Mouse (Mus musculus) embryonic facial prominence, embryonic 13.5 days (tissue): Measurements from ENCODE around the gene Dusp13. TPM values are rescaled to one million over a fixed set of nuclear protein-coding genes. Genes with fewer than 3 reads are reported as not detected.

Source experiments
- ATAC-seq: fragments of 200-750 bp; cut with Nextera tagmentation; 2 replicates; pipeline ENCODE4 v1.8.0; 2017; ENCODE audit warnings: low read depth; ENCODE audit not compliant: insufficient number of reproducible peaks, insufficient read depth, low FRiP score, low TSS enrichment
- H3K27ac ChIP-seq: fragments of 300-500 bp; sonication (generic); 2 replicates; pipeline ENCODE4 v1.5.1; 2015; ENCODE audit warnings: moderate library complexity, mild to moderate bottlenecking, inconsistent platforms
- H3K27me3 ChIP-seq: fragments of 300-500 bp; sonication (generic); 2 replicates; pipeline ENCODE4 v1.6.1; 2015; ENCODE audit warnings: mild to moderate bottlenecking, inconsistent platforms
- H3K36me3 ChIP-seq: fragments of 300-500 bp; sonication (generic); 2 replicates; pipeline ENCODE4 v1.6.1; 2015; ENCODE audit warnings: mild to moderate bottlenecking, inconsistent platforms
- H3K4me1 ChIP-seq: fragments of 300-500 bp; sonication (generic); 2 replicates; pipeline ENCODE4 v1.6.1; 2015; ENCODE audit warnings: inconsistent platforms
- H3K4me2 ChIP-seq: fragments of 300-500 bp; sonication (generic); 2 replicates; pipeline ENCODE4 v1.6.1; 2015; ENCODE audit warnings: moderate library complexity, mild to moderate bottlenecking, inconsistent platforms
- H3K4me3 ChIP-seq: fragments of 300-500 bp; sonication (generic); 2 replicates; pipeline ENCODE4 v1.5.1; 2015; ENCODE audit warnings: mild to moderate bottlenecking, inconsistent platforms
- H3K9ac ChIP-seq: fragments of 300-500 bp; sonication (generic); 2 replicates; pipeline ENCODE4 v1.6.1; 2015; ENCODE audit warnings: mild to moderate bottlenecking, inconsistent platforms
- H3K9me3 ChIP-seq: fragments of 300-500 bp; sonication (generic); 2 replicates; pipeline ENCODE4 v1.6.1; 2016; ENCODE audit warnings: inconsistent platforms
- WGBS: fragments of 180-500 bp; shearing (Covaris S2); methylation state at CpG from one replicate; pipeline ENCODE4 v1.1.7; 2015; ENCODE audit warnings: mixed read lengths; 5-methylcytosine and 5-hydroxymethylcytosine counted together
- polyA plus RNA-seq: library from polyadenylated mRNA; unstranded; fragments of >200 nt; fragmentation: Nextera tagmentation; extraction: Ambion mirVana; gene quantifications from 2 replicates; pipeline ENCODE4 v1.2.1, GENCODE M21; 2015

The Dusp13 gene
- polyA plus RNA-seq, 1 experiment from 2014 or later: 0.34 TPM

GRCm38 (mm10) chr14:21720430-21721205, 30.4 kb downstream of the Dusp13 start:
- ATAC-seq: no peak
- Histone ChIP-seq H3K9me3 (0 out of 2 replicates have a peak, but pooled peaks cover 4% of the 10 kb centered on the region), H3K9ac (no peak overlapping the region), H3K36me3 (no peaks in the 10 kb centered on the region), H3K4me1 (peaks cover 38% of the 10 kb centered on the region), H3K4me3 (no peak overlapping the region), H3K27ac (no peak overlapping the region), H3K4me2 (no peak overlapping the region), H3K27me3 (no peaks in the 10 kb centered on the region)
- WGBS: 59% methylated on average over 4 of the region's 4 CpGs

GRCm38 (mm10) chr14:21719646-21720383, 31.2 kb downstream of the Dusp13 start:
- 0 out of 2 replicates have a peak, but pooled peaks cover 4% of the 10 kb centered on the region for H3K9me3 ChIP-seq
- no peak overlapping the region for H3K4me2 ChIP-seq
- no peak overlapping the region for H3K4me3 ChIP-seq
- no peak overlapping the region for H3K9ac ChIP-seq
- 0 out of 2 replicates have a peak overlapping the region, but pooled peaks have one; percentile 23 for H3K27ac ChIP-seq
- WGBS: 27% methylated on average over 17 of the region's 17 CpGs
- H3K36me3 ChIP-seq: no peaks in the 10 kb centered on the region
- ATAC-seq: no peak
- H3K4me1 ChIP-seq: peaks cover 38% of the 10 kb centered on the region
- H3K27me3 ChIP-seq: no peaks in the 10 kb centered on the region

GRCm38 (mm10) chr14:21714486-21714885, 36.5 kb downstream of the Dusp13 start, which contains the start of gene Dupd1:
TSS of gene Dupd1 (minus strand) at chr14:21714576.
- no peak for ATAC-seq
- no peaks in the 10 kb centered on the region for H3K9me3 ChIP-seq
- no peaks in the 10 kb centered on the region for H3K27me3 ChIP-seq
- no peak within 1 kb of the TSS for H3K4me2 ChIP-seq
- 61% methylated on average over 5 of the region's 5 CpGs for WGBS
- H3K4me1 ChIP-seq: peaks cover 40% of the 10 kb centered on the region
- H3K9ac ChIP-seq: no peak within 1 kb of the TSS
- H3K27ac ChIP-seq: no peak within 1 kb of the TSS
- no peak within 1 kb of the TSS for H3K4me3 ChIP-seq
- no peaks in the 10 kb centered on the region for H3K36me3 ChIP-seq

GRCm38 (mm10) chr14:21711231-21711630, 39.8 kb downstream of the Dusp13 start:
- Histone ChIP-seq H3K4me2 (no peak overlapping the region), H3K4me1 (peaks cover 55% of the 10 kb centered on the region), H3K4me3 (no peak overlapping the region), H3K27ac (peak overlapping the region; percentile 88), H3K27me3 (no peaks in the 10 kb centered on the region), H3K9me3 (no peaks in the 10 kb centered on the region), H3K36me3 (no peaks in the 10 kb centered on the region), H3K9ac (no peak overlapping the region)
- no peak for ATAC-seq
- WGBS: 37% methylated on average over 2 of the region's 2 CpGs

GRCm38 (mm10) chr14:21709545-21709944, 41.4 kb downstream of the Dusp13 start:
- H3K4me2 ChIP-seq: no peak overlapping the region
- no peaks in the 10 kb centered on the region for H3K36me3 ChIP-seq
- H3K9ac ChIP-seq: no peak overlapping the region
- peaks cover 57% of the 10 kb centered on the region for H3K4me1 ChIP-seq
- H3K9me3 ChIP-seq: no peaks in the 10 kb centered on the region
- H3K27ac ChIP-seq: peak overlapping the region; percentile 92
- no peak overlapping the region for H3K4me3 ChIP-seq
- no peak for ATAC-seq
- 57% methylated on average over 2 of the region's 2 CpGs for WGBS
- H3K27me3 ChIP-seq: no peaks in the 10 kb centered on the region

- Histone ChIP-seq H3K36me3 (no peaks in the 10 kb centered on the region), H3K4me1 (peaks cover 46% of the 10 kb centered on the region), H3K27me3 (no peaks in the 10 kb centered on the region), H3K9ac (no peak overlapping the region), H3K27ac (peak overlapping the region; percentile 92), H3K9me3 (0 out of 2 replicates have a peak, but pooled peaks cover 4% of the 10 kb centered on the region), H3K4me3 (no peak overlapping the region), H3K4me2 (no peak overlapping the region)
- 35% methylated on average over 12 of the region's 12 CpGs for WGBS
- ATAC-seq: peak; percentile 85
Observed at GRCm38 (mm10) chr14:21706759-21707571, 44.0 kb downstream of the Dusp13 start.

- no peak overlapping the region for H3K9ac ChIP-seq
- H3K9me3 ChIP-seq: 0 out of 2 replicates have a peak, but pooled peaks cover 4% of the 10 kb centered on the region
- no peak overlapping the region for H3K4me2 ChIP-seq
- H3K4me1 ChIP-seq: peaks cover 38% of the 10 kb centered on the region
- peak overlapping the region; percentile 92; the same call in 1 of the 2 replicates for H3K27ac ChIP-seq
- H3K4me3 ChIP-seq: no peak overlapping the region
- no peaks in the 10 kb centered on the region for H3K36me3 ChIP-seq
- WGBS: 84% methylated on average over 2 of the region's 2 CpGs
- ATAC-seq: no peak
- no peaks in the 10 kb centered on the region for H3K27me3 ChIP-seq
Observed at GRCm38 (mm10) chr14:21705462-21705861, 45.5 kb downstream of the Dusp13 start.

- Histone ChIP-seq H3K27ac (peak overlapping the region; percentile 33; the same call in 1 of the 2 replicates), H3K4me1 (peaks cover 25% of the 10 kb centered on the region), H3K36me3 (no peaks in the 10 kb centered on the region), H3K4me3 (no peak overlapping the region), H3K4me2 (no peak overlapping the region), H3K27me3 (no peaks in the 10 kb centered on the region), H3K9ac (no peak overlapping the region), H3K9me3 (0 out of 2 replicates have a peak, but pooled peaks cover 4% of the 10 kb centered on the region)
- 75% methylated on average over 5 of the region's 5 CpGs for WGBS
- no peak for ATAC-seq
Observed at GRCm38 (mm10) chr14:21703255-21703654, 47.7 kb downstream of the Dusp13 start.

- Histone ChIP-seq H3K4me2 (no peak overlapping the region), H3K9ac (no peak overlapping the region), H3K4me1 (peaks cover 21% of the 10 kb centered on the region), H3K9me3 (0 out of 2 replicates have a peak, but pooled peaks cover 4% of the 10 kb centered on the region), H3K36me3 (no peaks in the 10 kb centered on the region), H3K27me3 (no peaks in the 10 kb centered on the region), H3K4me3 (no peak overlapping the region), H3K27ac (no peak overlapping the region)
- ATAC-seq: no peak
- WGBS: 87% methylated on average over 8 of the region's 8 CpGs
Observed at GRCm38 (mm10) chr14:21702691-21703090, 48.3 kb downstream of the Dusp13 start.

GRCm38 (mm10) chr14:21696186-21696830, 54.7 kb downstream of the Dusp13 start:
- no peak overlapping the region for H3K4me3 ChIP-seq
- H3K4me2 ChIP-seq: no peak overlapping the region
- H3K9ac ChIP-seq: no peak overlapping the region
- no peak overlapping the region for H3K27ac ChIP-seq
- H3K4me1 ChIP-seq: peaks cover 15% of the 10 kb centered on the region; the same call in 1 of the 2 replicates
- H3K36me3 ChIP-seq: no peaks in the 10 kb centered on the region
- peaks cover 8% of the 10 kb centered on the region; the same call in 1 of the 2 replicates for H3K9me3 ChIP-seq
- no peak for ATAC-seq
- no peaks in the 10 kb centered on the region for H3K27me3 ChIP-seq
- 84% methylated on average over 7 of the region's 7 CpGs for WGBS
